Mouse (Mus musculus): ENCODE data around the gene Bmpr1a. TPM values are rescaled to one million over a fixed set of nuclear protein-coding genes. Genes with fewer than 3 reads are reported as not detected.

The Bmpr1a gene
- total RNA-seq, 2 experiments from 2014 or later = 41.9 to 46.1 TPM

Other genes with a start within 250 kb of the Bmpr1a start
- 10 to 100 TPM in 1 of 2 experiments, 1 to 10 TPM in 1; 9.7 to 13.5 TPM for gene Shld2, start 192.8 kb downstream of the Bmpr1a start, total RNA-seq (2021)
- 100 to 1,000 TPM; 408 to 469 TPM for gene Glud1, start 192.6 kb downstream of the Bmpr1a start, total RNA-seq (2021)
- not detected for gene Fam25c, start 147.9 kb downstream of the Bmpr1a start, total RNA-seq (2021)
- gene Sncg, start 128.6 kb downstream of the Bmpr1a start, total RNA-seq (2021) = 1 to 10 TPM; 1.6 to 1.8 TPM
- 1 to 10 TPM; 4.0 to 4.5 TPM for gene Mmrn2, start 127.9 kb downstream of the Bmpr1a start, total RNA-seq (2021)
- not detected for gene 9230112D13Rik, start 19.5 kb upstream of the Bmpr1a start, total RNA-seq (2021)
- 1 to 10 TPM; 1.9 to 2.0 TPM for gene Ldb3, start 85.3 kb upstream of the Bmpr1a start, total RNA-seq (2021)
- gene Opn4, start 96.8 kb upstream of the Bmpr1a start, total RNA-seq (2021) = not detected
- gene Wapl, start 170.6 kb upstream of the Bmpr1a start, total RNA-seq (2021) = 10 to 100 TPM; 42.2 to 43.5 TPM